Mouse (Mus musculus): ENCODE measurements at regions not wholly inside any gene's neighbourhood (a gene's known extent, or its start where the extent isn't known, plus 50 kb on each side); places are given as distances from the start of the nearest gene placed in this dataset.
A peak's percentile ranks its signal among the peaks of the same experiment; 100 is the strongest.

GRCm38 (mm10) chr13:83716711-83717171 lies 212.9 kb downstream of the Mef2c start:
- no peak for DNase-seq (ENCODE audit: low read depth)

GRCm38 (mm10) chr13:83717686-83718210 lies 213.9 kb downstream of the Mef2c start:
- no peak for DNase-seq (ENCODE audit: low read depth)

GRCm38 (mm10) chr13:83718431-83719410 lies 214.9 kb downstream of the Mef2c start:
- no peak for DNase-seq (ENCODE audit: low read depth)

GRCm38 (mm10) chr13:83719635-83720291 lies 215.9 kb downstream of the Mef2c start:
- no peak for DNase-seq (ENCODE audit: low read depth)

- no peak for DNase-seq (ENCODE audit: low read depth)
Observed at GRCm38 (mm10) chr13:83720352-83720751, 216.5 kb downstream of the Mef2c start.

GRCm38 (mm10) chr13:83720883-83721371 lies 217.1 kb downstream of the Mef2c start:
- no peak for DNase-seq (ENCODE audit: low read depth)

- no peak for DNase-seq (ENCODE audit: low read depth)
Observed at GRCm38 (mm10) chr13:83721563-83721962, 217.7 kb downstream of the Mef2c start.

GRCm38 (mm10) chr13:83722241-83722640 lies 218.4 kb downstream of the Mef2c start:
- no peak for DNase-seq (ENCODE audit: low read depth)

GRCm38 (mm10) chr13:83722791-83723190 lies 219.0 kb downstream of the Mef2c start:
- DNase-seq (ENCODE audit: low read depth) = no peak

GRCm38 (mm10) chr13:83723396-83723795 lies 219.6 kb downstream of the Mef2c start:
- DNase-seq (ENCODE audit: low read depth) = no peak

- no peak for DNase-seq (ENCODE audit: low read depth)
Observed at GRCm38 (mm10) chr13:83724196-83724595, 220.4 kb downstream of the Mef2c start.

- peak; percentile 64 for DNase-seq (ENCODE audit: low read depth)
Observed at GRCm38 (mm10) chr13:83724995-83725394, 221.2 kb downstream of the Mef2c start.

- no peak for DNase-seq (ENCODE audit: low read depth)
Observed at GRCm38 (mm10) chr13:83725831-83726230, 222.0 kb downstream of the Mef2c start.

- DNase-seq (ENCODE audit: low read depth) = no peak
Observed at GRCm38 (mm10) chr13:83726346-83726975, 222.6 kb downstream of the Mef2c start.

GRCm38 (mm10) chr13:83727051-83727765 lies 223.4 kb downstream of the Mef2c start:
- DNase-seq (ENCODE audit: low read depth) = peak; percentile 16

GRCm38 (mm10) chr13:83727766-83728395 lies 224.0 kb downstream of the Mef2c start:
- no peak for DNase-seq (ENCODE audit: low read depth)

- no peak for DNase-seq (ENCODE audit: low read depth)
Observed at GRCm38 (mm10) chr13:83728421-83729010, 224.7 kb downstream of the Mef2c start.

- peak; percentile 82 for DNase-seq (ENCODE audit: low read depth)
Observed at GRCm38 (mm10) chr13:83729331-83730009, 225.6 kb downstream of the Mef2c start.

- no peak for DNase-seq (ENCODE audit: low read depth)
Observed at GRCm38 (mm10) chr13:83730155-83730712, 226.4 kb downstream of the Mef2c start.

Data from NIH3T3 (cell line).